Mouse (Mus musculus) MEL (cell line): ENCODE results near the gene Chrna1. TPM values are rescaled to one million over a fixed set of nuclear protein-coding genes. Genes with fewer than 3 reads are reported as not detected.

Experiments
- DNase-seq: peaks from one replicate; pipeline ENCODE4 v3.0.0; 2011; ENCODE audit warnings: low read depth, low spot score
- H3K27ac ChIP-seq: 2 replicates; pipeline ENCODE4 v1.5.1; 2012; ENCODE audit warnings: low read depth, mild to moderate bottlenecking, control low read depth, low read length, moderate library complexity; ENCODE audit not compliant: control insufficient read depth
- H3K27me3 ChIP-seq, 2 experiments: fragments of 150-350 bp in 1 of 2; sonication (generic) in 1 of 2; 2 replicates each; pipeline ENCODE4 v1.6.1; 2012; ENCODE audit warnings: low read length in 2 of 2, mild to moderate bottlenecking in 2 of 2, improper control_type of control experiment in 1 of 2, moderate library complexity in 1 of 2; ENCODE audit not compliant: insufficient read depth in 2 of 2, control insufficient read depth in 1 of 2
- H3K36me3 ChIP-seq, 2 experiments: 2 replicates each; pipeline ENCODE4 v1.6.1; 2012 to 2014; ENCODE audit warnings: low read length in 2 of 2, improper control_type of control experiment in 1 of 2, inconsistent platforms in 1 of 2, mild to moderate bottlenecking in 1 of 2; ENCODE audit not compliant: insufficient read depth in 2 of 2, control insufficient read depth in 1 of 2
- H3K4me1 ChIP-seq, 2 experiments: fragments of 150-350 bp in 1 of 2; sonication (generic) in 1 of 2; 2 replicates each; pipeline ENCODE4 v1.6.1; 2012; ENCODE audit warnings: low read length in 2 of 2, improper control_type of control experiment in 1 of 2, mild to moderate bottlenecking in 1 of 2; ENCODE audit not compliant: insufficient read depth in 2 of 2, control insufficient read depth in 1 of 2
- H3K4me3 ChIP-seq, 2 experiments: fragments of 150-350 bp in 1 of 2; sonication (generic) in 1 of 2; 2 replicates each; pipeline ENCODE4 v1.5.1; 2012; ENCODE audit warnings: low read depth in 2 of 2, low read length in 2 of 2, mild to moderate bottlenecking in 2 of 2, moderate library complexity in 2 of 2, control low read depth in 1 of 2, improper control_type of control experiment in 1 of 2; ENCODE audit not compliant: control insufficient read depth in 1 of 2, insufficient read depth in 1 of 2
- H3K79me2 ChIP-seq: 2 replicates; pipeline ENCODE4 v1.6.1; 2012; ENCODE audit warnings: mild to moderate bottlenecking, low read length, moderate library complexity; ENCODE audit not compliant: control insufficient read depth, poor library complexity, insufficient read depth
- H3K9ac ChIP-seq: 2 replicates; pipeline ENCODE4 v1.6.1; 2012; ENCODE audit warnings: low read depth, mild to moderate bottlenecking, control low read depth, low read length, moderate library complexity; ENCODE audit not compliant: control insufficient read depth, poor library complexity, severe bottlenecking
- H3K9me3 ChIP-seq: fragments of 150-350 bp; sonication (generic); replicated peaks from 2 replicates; pipeline ENCODE4 v1.6.1; 2012; ENCODE audit warnings: mild to moderate bottlenecking, low read length, improper control_type of control experiment, moderate library complexity; ENCODE audit not compliant: insufficient read depth
- BHLHE40 ChIP-seq: IDR thresholded peaks from 2 replicates; pipeline ENCODE4 v1.6.1; 2012; ENCODE audit warnings: low read depth, mild to moderate bottlenecking, inconsistent platforms, low read length, improper control_type of control experiment, borderline replicate concordance
- CHD1 ChIP-seq: IDR thresholded peaks from 2 replicates; pipeline ENCODE4 v1.6.1; 2012; ENCODE audit warnings: low read depth, mild to moderate bottlenecking, inconsistent platforms, low read length, improper control_type of control experiment
- CHD2 ChIP-seq: IDR thresholded peaks from 2 replicates; pipeline ENCODE4 v1.6.1; 2011; ENCODE audit warnings: low read length, improper control_type of control experiment
- ELF1 ChIP-seq: IDR thresholded peaks from 2 replicates; pipeline ENCODE4 v1.6.1; 2014; ENCODE audit warnings: low read depth, mild to moderate bottlenecking, inconsistent platforms, low read length, improper control_type of control experiment, moderate library complexity
- ETS1 ChIP-seq: IDR thresholded peaks from 2 replicates; pipeline ENCODE4 v1.6.1; 2012; ENCODE audit warnings: low read depth, mild to moderate bottlenecking, inconsistent platforms, low read length, improper control_type of control experiment, moderate library complexity
- GATA1 ChIP-seq: IDR thresholded peaks from 2 replicates; pipeline ENCODE4 v1.6.1; 2011; ENCODE audit warnings: low read depth, low read length, improper control_type of control experiment
- HCFC1 ChIP-seq: IDR thresholded peaks from 2 replicates; pipeline ENCODE4 v1.6.1; 2012; ENCODE audit warnings: low read depth, mild to moderate bottlenecking, inconsistent platforms, low read length, improper control_type of control experiment, moderate library complexity
- KAT2A ChIP-seq: conservative IDR thresholded peaks from 2 replicates; pipeline ENCODE4 v1.6.1; 2012; ENCODE audit warnings: low read depth, low read length, improper control_type of control experiment, inconsistent platforms
- MAX ChIP-seq: IDR thresholded peaks from 2 replicates; pipeline ENCODE4 v1.6.1; 2011; ENCODE audit warnings: low read length, improper control_type of control experiment
- MXI1 ChIP-seq: IDR thresholded peaks from 2 replicates; pipeline ENCODE4 v1.6.1; 2011; ENCODE audit warnings: mild to moderate bottlenecking, low read depth, low read length, improper control_type of control experiment
- MYB ChIP-seq: IDR thresholded peaks from 2 replicates; pipeline ENCODE4 v1.6.1; 2011; ENCODE audit warnings: mild to moderate bottlenecking, low read depth, low read length, improper control_type of control experiment
- MYC ChIP-seq: IDR thresholded peaks from 2 replicates; pipeline ENCODE4 v1.6.1; 2011; ENCODE audit warnings: low read depth, mild to moderate bottlenecking, low read length, improper control_type of control experiment, moderate library complexity
- RCOR1 ChIP-seq: IDR thresholded peaks from 2 replicates; pipeline ENCODE4 v1.6.1; 2012; ENCODE audit warnings: low read depth, mild to moderate bottlenecking, inconsistent platforms, low read length, improper control_type of control experiment
- SIN3A ChIP-seq: IDR thresholded peaks from 2 replicates; pipeline ENCODE4 v1.6.1; 2012; ENCODE audit warnings: low read length, improper control_type of control experiment, inconsistent platforms
- SMC3 ChIP-seq: IDR thresholded peaks from 2 replicates; pipeline ENCODE4 v1.6.1; 2011; ENCODE audit warnings: low read depth, low read length, improper control_type of control experiment
- TBP ChIP-seq: IDR thresholded peaks from 2 replicates; pipeline ENCODE4 v1.8.0; 2011; ENCODE audit warnings: low read depth, low read length, improper control_type of control experiment
- UBTF ChIP-seq: IDR thresholded peaks from 2 replicates; pipeline ENCODE4 v1.6.1; 2012; ENCODE audit warnings: low read depth, mild to moderate bottlenecking, inconsistent platforms, low read length, improper control_type of control experiment, moderate library complexity, borderline replicate concordance; ENCODE audit not compliant: insufficient read depth
- USF1 ChIP-seq: IDR thresholded peaks from 2 replicates; pipeline ENCODE4 v1.6.1; 2014; ENCODE audit warnings: low read depth, mild to moderate bottlenecking, inconsistent platforms, low read length, improper control_type of control experiment, moderate library complexity
- ZC3H11A ChIP-seq: IDR thresholded peaks from 2 replicates; pipeline ENCODE4 v1.6.1; 2012; ENCODE audit warnings: low read depth, mild to moderate bottlenecking, inconsistent platforms, low read length, improper control_type of control experiment
- ZMIZ1 ChIP-seq: IDR thresholded peaks from 2 replicates; pipeline ENCODE4 v1.6.1; 2012; ENCODE audit warnings: low read depth, mild to moderate bottlenecking, inconsistent platforms, low read length, improper control_type of control experiment, moderate library complexity
- ZNF384 ChIP-seq: IDR thresholded peaks from 2 replicates; pipeline ENCODE4 v1.6.1; 2012; ENCODE audit warnings: low read depth, mild to moderate bottlenecking, inconsistent platforms, low read length, improper control_type of control experiment
- polyA plus RNA-seq, 2 experiments: library from polyadenylated mRNA; stranded (reverse) in 1 of 2; unstranded in 1 of 2; fragments of >175 nt in 1 of 2; fragments of >200 nt in 1 of 2; gene quantifications; 2 replicates each; pipeline versions ENCODE4 v1.2.1 to v1.2.4; 2012; ENCODE audit warnings: low replicate concordance in 2 of 2, low read depth in 1 of 2; ENCODE audit not compliant: insufficient read length in 2 of 2, insufficient read depth in 1 of 2, missing spikeins in 1 of 2
- total RNA-seq: library from RNA; depleted of rRNA; stranded (reverse); fragments of 300-350 nt; gene quantifications from 2 replicates; pipeline ENCODE4 v1.2.3, GENCODE M21; 2012

Gene Chrna1
- total and polyA plus RNA-seq, 3 experiments = 0.12 TPM; not detected in 2

DNA sequence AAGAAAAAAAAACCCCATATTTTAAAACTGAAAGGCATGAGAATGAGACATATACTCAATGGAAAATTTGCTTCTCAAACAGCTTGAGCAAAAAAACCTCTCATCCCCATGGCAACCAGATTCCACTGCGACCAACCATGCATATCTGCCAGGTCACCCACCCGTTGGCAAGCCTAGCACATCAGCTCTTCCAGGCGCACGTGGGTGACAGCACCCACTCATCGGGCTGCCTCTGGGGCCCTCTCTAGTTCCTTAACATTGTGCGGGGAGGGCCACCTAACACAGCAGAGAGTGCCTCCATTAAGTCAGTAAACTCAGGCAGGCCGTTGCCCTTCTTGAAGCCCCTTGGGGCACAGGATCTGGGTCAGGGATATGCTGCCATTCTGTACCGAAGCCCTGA, 24.9 kb upstream of the Chrna1 start (continued):
- no peak for TF ChIP-seq KAT2A

DNA sequence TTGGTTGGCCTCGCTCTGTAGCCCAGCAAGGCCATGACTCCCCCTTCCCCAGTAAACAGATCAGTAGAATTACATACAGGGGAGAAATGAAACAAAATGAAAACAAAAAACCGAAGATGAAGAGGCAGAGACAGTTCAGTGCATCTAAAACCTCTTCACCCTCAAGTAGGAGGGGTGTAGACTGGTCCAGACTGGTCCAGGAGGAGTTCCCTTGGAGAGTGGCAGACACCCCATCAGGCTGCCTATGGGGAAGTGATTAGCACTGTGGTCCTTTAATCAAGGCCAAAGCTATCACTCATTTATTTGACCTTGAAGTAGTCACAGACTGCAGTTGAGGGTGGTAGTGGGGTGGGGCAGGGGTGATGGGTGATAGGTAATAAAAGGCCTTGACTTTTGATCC, 24.4 kb upstream of the Chrna1 start:
- DNase-seq = no peak
- Histone ChIP-seq H3K27me3 (no peaks in the 10 kb centered on the region), H3K79me2 (no peaks in the 10 kb centered on the region), H3K4me3 (no peak overlapping the region), H3K27ac (no peak overlapping the region), H3K36me3 (peaks cover 0 to 2% of the 10 kb centered on the region in 2 experiments; a peak in 1 of 4 replicates), H3K4me1 (peaks cover 0 to 7% of the 10 kb centered on the region in 2 experiments; a peak in 2 of 4 replicates), H3K9me3 (no peaks in the 10 kb centered on the region), H3K9ac (no peak overlapping the region)
- no peak for TF ChIP-seq TBP
- no peak for TF ChIP-seq ZMIZ1
- no peak for TF ChIP-seq MYB
- TF ChIP-seq KAT2A = no peak
- no peak for TF ChIP-seq MAX
- no peak for TF ChIP-seq CHD2
- no peak for TF ChIP-seq RCOR1

DNA sequence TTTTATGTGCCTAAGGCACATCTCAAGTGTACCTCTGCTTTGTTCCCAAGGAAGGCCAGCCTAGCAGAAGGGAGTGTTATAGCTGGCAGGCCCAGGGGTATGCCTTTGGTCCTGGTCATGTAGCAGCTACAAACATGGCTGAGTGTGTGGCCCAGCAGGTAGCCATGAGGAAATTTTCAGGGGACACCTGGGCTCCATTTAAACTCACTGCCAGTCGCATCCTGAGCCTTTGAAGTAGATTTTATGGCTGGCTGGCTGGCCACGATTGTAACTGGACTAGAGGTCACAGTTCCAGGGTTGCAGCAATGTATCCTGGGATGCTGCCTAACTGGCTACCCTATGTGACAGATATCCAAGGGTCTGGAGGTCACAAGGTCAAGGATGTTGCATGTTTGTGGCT, 20.5 kb upstream of the Chrna1 start:
- no peak for DNase-seq
- H3K27ac ChIP-seq = no peak overlapping the region
- H3K27me3 ChIP-seq = no peaks in the 10 kb centered on the region
- no peak overlapping the region for H3K4me3 ChIP-seq
- H3K9ac ChIP-seq = no peak overlapping the region
- no peaks in the 10 kb centered on the region for H3K9me3 ChIP-seq
- no peaks in the 10 kb centered on the region for H3K79me2 ChIP-seq
- peaks cover 0 to 15% of the 10 kb centered on the region in 2 experiments; a peak in 2 of 4 replicates for H3K4me1 ChIP-seq
- TF ChIP-seq SMC3 (no peak), CHD2 (no peak), ZC3H11A (no peak), MXI1 (no peak), BHLHE40 (no peak), UBTF (no peak), ZNF384 (no peak), ETS1 (no peak)
- peaks cover 0 to 8% of the 10 kb centered on the region in 2 experiments; a peak in 2 of 4 replicates for H3K36me3 ChIP-seq

DNA sequence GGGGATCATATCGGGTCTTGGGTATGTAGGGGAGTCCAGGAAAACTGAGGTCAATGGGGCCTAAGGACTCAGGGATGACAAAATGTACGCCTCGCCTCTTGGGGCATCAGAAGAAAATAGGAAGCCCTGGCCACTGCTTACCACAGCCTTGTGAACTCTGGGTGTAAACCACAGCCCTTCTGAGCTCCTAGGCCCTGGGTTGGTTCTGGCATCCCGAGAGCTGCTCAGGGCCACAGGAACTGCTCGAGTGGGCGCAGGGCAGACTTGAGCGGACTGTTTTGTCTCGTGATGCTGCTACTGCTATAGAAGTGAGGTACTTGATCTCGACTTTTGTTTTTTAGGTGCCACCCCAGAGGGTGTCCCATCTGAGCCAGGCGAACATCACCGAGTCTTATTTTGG, 17.6 kb upstream of the Chrna1 start:
- Histone ChIP-seq H3K79me2 (no peaks in the 10 kb centered on the region), H3K4me1 (peaks cover 4 to 29% of the 10 kb centered on the region in 2 experiments; a peak in 3 of 4 replicates), H3K27ac (no peak overlapping the region), H3K9me3 (no peaks in the 10 kb centered on the region), H3K9ac (no peak overlapping the region), H3K4me3 (peak overlapping the region in 1 of 2 experiments; percentile 73; a peak in 1 of 4 replicates), H3K36me3 (peaks cover 0 to 20% of the 10 kb centered on the region in 2 experiments; a peak in 2 of 4 replicates), H3K27me3 (no peaks in the 10 kb centered on the region)
- TF ChIP-seq HCFC1 (no peak), USF1 (no peak), SIN3A (no peak), ELF1 (no peak), GATA1 (no peak), CHD2 (no peak), RCOR1 (no peak), CHD1 (no peak), MXI1 (no peak), ZC3H11A (no peak), MYC (no peak)
- DNase-seq = peak; percentile 29
